Mouse (Mus musculus): ENCODE results near the gene Gm853.
"Not testable (repeated sequence)": the region's sequence is repeated elsewhere in the genome, so short reads cannot be mapped to it uniquely, and the experiment has no call there.

Gene Gm853

DNA sequence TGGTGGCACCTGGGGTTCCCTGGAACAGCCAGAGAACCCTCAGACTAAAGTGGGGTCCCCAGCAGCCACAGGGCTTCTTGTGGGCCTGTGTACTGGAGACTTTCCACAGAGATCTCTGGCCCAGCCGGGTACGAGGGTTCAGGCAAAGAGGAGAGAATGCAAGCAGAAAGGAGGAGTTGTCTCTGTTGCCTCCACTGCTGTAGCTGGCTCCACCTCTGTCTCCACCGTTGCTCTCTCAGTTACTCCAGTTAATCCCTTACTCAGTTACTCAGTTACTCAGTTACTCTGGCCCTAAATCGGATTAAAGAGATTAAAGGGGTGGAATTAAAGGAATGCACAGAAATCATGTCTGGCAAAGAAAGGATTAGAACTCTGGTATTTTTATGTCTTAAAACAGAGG lies at the start of gene Gm853:
Gm853 (minus strand) TSS at position 223 of the 400 bp plus-strand sequence.
- no peak for DNase-seq (ENCODE audit: low spot score in 2 of 2)

DNA sequence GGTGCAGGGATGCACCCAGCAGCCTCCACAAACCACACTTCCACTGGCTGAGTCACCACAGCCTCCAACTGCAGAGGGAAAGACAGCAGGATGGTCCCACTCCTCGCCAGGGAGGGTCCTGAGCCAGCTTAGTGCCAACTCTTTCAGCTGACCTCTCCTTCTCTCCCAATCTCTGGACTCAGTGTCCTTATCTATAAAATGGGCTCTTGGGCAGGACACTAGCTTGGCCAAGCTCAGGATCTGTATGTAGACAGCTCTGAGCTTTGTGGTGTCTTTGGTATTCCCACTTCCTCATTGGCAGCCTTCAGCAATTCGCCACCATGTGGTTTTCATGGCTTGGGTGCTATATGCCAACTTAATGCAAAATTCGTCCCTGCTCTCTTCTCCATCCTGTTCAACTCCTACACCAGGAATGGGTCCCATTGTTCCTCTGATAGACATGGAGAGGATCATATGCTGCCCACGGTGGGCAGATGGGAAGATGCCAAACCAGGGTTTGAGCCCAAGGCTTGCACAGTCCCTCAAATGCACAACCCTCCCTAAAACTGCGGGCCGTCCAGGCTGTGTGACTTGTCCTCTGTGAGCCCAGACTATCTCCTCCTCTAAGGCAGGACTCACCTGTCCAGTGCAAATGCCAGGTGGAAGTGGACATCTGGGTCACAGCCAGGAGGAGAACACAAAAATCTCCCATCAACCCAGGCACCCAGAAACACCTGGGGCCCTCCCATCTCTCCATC lies 48.6 kb upstream of the Gm853 start:
- no peak for DNase-seq (ENCODE audit: low spot score in 2 of 2)

DNA sequence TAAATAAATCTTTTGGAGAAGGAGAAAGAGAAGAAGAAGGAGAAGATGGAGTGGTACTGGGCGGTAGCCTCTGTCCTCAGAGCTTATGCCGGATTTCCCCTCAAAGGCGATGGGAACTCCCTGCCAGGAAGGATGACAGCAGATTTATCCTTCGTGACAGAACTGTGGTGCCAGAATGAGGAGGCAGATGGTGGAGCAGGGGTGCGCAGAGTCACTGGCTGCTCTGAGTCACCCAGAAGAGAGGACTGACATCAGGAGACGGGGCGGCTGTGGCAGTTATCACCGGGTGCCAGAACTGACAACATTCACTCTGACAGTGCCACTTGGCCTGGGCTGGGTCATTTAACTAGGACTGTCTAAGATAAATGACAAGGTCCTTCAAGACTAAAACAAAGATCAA lies 47.9 kb upstream of the Gm853 start:
- peak; percentile 64 to 79 for DNase-seq (ENCODE audit: low spot score in 2 of 2)

DNA sequence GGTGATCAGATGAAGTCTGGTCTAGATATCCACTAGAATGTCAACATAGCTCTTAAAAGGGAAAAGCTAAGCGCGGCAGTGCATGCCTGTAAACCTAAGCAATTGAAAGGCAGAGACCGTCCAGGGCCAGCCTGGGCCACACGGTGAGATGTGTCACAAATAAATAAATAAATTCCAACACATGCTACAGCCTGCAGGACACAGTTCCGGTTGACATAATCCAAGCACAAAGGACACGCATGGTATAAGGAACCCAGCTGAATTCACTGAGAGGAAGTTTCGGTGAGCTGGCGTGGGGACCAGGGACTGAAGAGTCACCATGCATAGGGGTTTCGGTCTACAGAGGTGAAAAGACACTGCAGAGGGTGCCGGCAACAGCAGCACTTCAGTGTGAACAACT lies 46.5 kb upstream of the Gm853 start:
- DNase-seq (ENCODE audit: low spot score in 2 of 2) = no peak

DNA sequence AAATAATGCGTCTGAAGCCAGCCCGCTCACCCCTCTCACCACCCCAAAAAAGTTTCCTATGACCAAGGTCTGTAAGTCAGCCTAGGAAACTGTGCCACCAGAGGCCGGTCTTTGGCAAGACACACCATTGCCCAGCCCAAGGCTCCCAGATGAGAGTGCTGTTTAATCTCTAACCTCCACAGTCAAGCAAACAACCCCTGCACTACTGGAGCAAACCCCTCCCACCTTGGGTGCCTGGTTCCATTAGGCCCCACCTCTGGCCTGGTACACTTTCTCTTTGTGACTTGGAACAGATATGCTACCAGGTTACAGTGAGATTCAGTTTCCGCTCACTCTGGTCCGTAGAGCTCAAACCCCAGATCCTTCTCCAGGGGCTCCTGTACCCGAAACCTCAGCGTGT lies 44.9 kb upstream of the Gm853 start:
- DNase-seq (ENCODE audit: low spot score in 2 of 2) = no peak

DNA sequence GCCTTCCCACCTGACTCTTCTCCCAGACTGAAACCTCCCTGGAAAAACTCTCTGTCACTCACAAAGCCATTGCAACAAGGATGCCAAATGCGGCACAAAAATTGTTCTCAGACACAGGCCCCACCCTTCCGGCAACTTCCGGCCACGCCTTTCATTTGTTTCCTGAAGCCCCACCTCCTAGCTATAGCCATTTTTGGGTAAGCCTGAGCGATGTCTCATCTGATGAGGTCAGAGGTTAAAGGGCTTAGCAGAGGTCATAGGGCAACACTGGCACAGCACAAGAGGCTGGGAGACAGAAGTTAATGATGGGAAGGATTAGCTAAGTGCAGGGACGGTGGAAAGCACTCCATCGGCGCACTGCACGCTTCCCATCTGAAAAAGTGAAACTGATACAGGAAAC lies 44.4 kb upstream of the Gm853 start:
- DNase-seq (ENCODE audit: low spot score in 2 of 2) = no peak

DNA sequence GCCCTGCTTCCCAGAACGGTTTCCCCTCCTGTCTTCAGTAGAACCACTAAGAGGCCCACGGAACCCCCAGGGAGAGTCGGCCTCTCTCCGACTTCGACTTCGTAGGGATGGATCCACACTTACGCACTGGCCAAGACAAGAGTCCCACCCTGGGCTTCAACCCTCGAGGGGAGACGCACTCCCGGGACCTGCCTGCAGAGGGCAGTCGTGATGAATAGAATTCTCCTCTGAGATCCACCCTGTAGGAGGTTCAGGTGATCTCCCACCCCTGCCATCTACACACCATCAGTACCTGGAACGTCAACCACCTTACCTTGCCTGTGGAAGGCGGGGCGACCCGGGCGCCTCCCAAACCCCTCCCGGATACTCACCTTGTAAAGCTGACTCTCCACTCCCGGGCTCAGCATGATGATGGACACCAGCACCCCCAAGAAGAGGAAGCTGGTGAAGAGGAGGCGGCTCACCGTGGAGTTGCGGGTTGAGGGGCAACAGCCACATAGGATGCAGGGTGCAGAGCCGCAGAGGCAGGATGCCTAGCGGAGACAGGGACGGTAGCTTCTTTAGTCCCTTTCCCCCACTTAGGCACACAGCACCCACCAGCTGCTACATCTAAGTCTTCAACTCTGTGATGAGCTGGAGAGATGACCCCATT lies 42.6 kb upstream of the Gm853 start:
- DNase-seq (ENCODE audit: low spot score in 2 of 2) = peak; percentile 48 to 62

DNA sequence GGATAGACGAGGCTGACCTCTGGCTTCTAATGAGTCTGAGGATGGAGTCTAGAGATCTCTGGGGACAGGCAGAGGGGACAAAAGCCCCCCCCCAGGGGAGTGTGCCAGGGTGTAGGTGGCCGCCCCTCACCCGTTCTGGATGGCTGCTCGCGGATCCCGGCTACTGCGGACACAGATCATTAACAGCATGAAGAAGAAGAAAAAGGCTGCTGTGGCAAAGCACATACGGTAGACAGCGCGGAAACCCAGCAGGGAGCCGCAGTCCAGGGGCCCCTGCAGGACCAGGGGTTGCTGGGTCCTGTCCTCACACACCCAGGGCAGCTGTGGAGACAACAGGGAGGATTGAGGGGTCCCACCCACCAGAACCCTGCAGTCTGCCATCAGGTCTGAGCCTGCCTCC lies 41.9 kb upstream of the Gm853 start:
- DNase-seq (ENCODE audit: low spot score in 2 of 2) = no peak

DNA sequence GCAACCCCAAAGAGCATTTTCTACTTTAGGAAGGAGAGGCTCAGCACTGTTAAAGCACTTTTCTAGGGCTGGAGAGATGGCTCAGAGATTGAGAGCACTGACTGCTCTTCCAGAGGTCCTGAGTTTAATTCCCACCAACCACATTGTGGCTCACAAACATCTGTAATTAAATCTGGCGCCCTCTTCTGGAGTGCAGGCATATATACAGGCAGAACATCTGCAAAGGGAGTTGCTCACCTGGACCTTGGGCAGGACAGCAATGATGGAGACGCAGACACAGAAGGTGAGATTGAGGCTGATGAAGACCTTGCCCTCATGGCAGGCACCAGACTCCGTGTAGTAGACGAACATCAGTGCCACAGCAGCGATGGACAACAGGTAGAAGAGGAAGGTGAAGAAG lies 38.2 kb upstream of the Gm853 start:
- no peak for DNase-seq (ENCODE audit: low spot score in 2 of 2)

DNA sequence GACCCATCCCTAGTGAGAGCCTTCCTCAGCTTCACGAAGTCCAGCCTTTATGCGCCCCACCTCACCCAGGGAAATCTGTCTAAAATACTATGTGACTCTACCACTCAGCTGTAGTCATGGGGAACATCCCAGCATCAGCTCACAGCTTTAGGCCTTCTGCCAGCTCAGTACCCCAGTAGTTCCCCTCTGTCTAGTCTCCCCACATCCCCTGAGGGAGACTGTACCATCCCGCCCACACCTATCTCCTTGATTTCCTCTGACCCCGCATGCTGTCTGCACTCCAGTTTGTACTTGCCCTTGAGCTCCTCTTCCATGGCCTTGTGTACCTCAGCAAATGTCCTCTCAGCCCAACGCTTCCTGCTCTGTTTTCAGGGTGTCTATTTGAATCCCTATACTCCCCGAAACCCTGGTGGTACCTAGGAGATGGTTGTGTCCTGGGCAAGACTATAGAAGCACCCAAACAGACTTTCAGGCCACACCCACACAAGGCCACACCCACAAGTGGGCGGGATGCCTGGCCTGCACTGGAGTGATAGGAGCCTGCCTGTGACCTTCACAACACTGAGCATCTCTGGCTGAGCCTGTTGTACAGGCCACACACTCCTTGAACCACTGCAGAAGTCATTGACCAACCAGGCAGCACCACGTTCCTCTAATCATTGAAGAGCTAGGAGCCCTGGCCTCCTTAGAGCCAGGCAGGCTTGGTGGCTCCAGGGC lies 30.4 kb upstream of the Gm853 start:
- DNase-seq (ENCODE audit: low spot score in 2 of 2) = no peak

DNA sequence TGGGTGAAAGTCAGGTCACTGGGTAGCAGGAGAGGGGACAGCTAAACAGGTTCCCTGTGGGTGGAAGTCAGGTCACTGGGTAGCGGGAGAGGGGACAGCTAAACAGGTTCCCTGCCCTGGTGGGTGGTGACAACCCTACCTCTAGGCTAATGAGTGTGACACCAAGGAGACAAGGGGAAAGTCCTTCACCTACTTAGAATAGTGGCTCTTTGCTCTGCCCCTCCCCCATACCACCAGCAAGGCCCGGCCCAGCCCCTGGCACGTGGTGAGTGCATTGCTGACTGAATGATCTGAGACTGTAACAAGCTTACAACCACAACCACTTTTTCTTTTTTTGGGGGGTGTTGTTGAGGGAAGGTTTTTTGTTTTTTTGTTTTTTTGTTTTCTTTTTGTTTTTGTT lies 29.6 kb upstream of the Gm853 start:
- no peak for DNase-seq (ENCODE audit: low spot score in 2 of 2)

DNA sequence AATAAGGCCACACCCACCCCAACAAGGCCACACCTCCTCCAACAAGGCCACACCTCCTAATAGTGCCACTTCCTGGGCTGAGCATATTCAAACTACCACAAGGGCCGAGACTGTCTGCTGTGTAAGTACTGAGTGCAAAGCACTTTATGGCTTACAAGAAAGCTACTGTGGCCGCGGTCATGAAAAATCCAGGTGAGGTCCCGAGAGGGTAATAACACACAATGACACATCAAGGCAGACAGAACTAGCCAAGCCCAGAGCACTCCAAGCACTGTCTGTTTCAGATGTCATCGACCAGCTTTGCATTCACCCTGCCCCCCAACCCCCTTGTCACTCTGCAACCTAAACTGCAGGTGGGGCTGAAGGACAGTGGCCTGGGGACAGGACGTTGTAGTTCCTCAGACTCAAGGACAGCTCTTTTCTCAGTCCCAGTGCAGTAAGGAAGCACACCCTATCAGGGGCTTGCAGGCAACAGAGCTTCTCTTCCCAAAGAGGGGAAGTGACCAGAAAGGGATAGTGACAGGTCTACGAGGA lies 29.0 kb upstream of the Gm853 start:
- DNase-seq (ENCODE audit: low spot score in 2 of 2) = no peak

DNA sequence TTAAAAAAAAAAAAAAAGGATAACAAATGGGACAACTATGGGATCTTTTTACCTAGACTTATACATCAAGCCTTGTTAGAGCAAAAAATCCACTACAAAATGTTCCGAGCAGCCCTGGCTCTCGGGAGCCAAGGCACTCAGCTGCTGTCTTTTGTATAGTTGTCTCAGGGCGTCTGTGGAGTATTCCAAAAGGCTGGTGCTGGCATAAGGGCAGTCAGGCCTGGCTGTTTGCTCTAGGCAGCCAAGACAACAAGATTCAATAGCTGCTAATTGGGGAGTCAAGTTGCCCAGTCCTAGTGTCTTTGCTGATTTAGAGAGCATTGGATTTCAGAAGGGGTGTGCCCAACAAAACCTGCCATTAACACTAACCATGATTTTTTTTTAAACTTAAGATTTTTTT lies 26.4 kb upstream of the Gm853 start:
- peak in 1 of 2 experiments; percentile 51 for DNase-seq (ENCODE audit: low spot score in 2 of 2)

DNA sequence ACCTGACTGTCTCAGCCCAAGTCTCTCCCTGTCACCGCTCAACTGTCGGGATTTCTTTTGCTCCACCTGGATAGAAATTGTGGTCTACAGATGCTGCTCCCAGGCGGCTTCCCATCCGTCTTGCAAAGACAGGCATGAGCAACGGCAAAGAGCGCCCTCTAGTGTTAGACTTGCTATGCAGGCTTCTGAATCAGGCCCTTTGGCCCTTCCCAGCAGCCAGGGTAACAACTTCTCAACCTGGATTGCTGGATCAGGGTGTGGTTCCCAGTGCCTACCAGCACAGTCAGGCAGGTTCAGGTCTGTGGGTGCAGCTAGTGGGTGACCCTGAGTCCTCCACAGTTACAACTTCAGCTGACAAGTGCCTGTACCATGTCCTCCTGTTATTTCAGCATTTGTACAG lies 23.9 kb upstream of the Gm853 start:
- peak; percentile 60 to 78 for DNase-seq (ENCODE audit: low spot score in 2 of 2)

DNA sequence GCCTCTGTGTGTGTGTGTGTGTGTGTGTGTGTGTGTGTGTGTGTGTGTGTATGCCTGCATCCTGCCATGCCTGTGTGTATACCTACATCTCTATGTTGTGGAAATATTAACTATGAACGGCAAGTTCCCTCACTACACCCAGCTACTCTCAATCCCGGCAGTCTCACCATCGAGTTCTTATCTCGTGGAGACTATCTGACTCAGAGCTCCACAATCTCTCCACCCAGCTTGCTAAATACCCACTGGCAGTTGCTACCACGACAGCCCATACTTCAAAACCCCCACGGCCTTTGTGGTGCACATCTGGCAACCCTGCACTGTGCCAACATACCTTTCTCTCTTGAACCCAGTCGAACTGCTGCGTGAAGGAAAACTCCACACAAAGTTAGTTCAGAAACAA lies 22.5 kb upstream of the Gm853 start:
- DNase-seq (ENCODE audit: low spot score in 2 of 2) = no peak

DNA sequence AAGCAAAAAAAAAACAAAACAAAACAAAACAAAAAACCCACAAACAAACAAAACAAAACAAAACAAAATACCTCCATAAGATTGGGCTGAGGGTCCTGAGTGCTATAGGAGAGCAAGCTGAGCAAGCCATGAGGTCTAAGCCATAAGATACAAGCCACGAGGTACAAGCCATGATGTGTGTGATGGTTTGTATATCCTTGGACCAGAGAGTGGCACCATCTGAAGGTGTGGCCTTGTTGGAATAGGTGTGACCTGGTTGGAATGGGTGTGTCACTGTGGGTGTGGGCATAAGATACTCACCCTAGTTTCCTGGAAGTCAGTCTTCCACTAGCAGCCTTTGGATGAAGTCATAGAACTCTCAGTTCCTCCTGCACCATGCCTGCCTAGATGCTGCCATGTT lies 21.4 kb upstream of the Gm853 start:
- DNase-seq (ENCODE audit: low spot score in 2 of 2) = not testable (repeated sequence)

DNA sequence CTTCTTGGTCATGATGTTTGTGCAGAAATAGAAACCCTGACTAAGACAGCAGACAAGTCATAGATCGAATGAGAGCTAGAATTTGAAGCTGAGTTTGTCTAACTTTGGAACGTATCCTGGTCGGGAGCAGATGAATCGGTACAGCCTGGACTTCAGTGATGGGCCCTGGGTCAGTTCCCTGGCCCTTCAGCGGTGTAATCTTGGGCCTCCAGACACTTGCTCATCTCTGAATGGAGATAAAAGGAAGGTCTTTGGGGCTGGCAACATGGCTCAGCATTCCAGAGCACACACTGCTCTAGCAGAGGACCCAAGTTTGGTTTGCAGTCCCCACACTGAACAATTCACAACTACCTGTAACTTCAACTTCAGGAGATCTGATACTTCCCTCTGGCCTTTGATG lies 20.8 kb upstream of the Gm853 start:
- no peak for DNase-seq (ENCODE audit: low spot score in 2 of 2)

DNA sequence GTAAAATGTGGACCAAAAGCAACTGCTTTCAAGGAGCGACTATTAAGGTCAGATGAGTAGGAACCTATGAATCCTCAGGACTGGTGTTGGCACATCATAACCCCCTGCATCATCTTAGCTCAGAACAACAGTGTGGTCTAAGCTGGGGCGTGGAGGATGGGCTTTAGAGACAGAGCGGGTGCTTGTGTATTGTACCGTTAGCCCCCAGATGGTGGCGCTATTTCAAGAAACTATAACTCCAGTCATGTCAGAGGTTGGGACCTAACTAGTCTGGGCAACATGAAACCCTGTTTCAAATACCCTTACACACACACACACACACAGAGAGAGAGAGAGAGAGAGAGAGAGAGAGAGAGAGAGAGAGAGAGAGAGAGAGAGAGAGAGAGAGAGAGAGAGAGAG lies 18.5 kb upstream of the Gm853 start:
- DNase-seq (ENCODE audit: low spot score in 2 of 2) = no peak

DNA sequence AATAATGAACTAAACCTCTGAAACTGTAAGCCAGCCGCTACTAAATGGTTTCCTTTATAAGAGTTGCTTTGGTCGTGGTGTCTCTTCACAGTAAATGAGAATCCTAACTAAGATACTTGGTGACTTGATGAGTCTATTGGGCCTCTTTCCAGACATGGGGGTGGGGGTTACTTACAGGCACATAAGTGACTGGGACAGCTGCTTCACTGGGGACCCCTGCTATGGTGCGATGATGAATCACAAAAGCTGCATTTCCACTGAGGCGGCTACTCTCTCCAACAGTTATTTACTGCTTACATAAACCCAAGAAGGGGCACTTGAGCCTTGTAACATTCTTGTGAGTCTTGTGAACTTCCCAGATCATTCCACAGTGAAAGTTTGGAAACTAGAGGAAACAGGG lies 15.4 kb upstream of the Gm853 start:
- DNase-seq (ENCODE audit: low spot score in 2 of 2) = no peak

DNA sequence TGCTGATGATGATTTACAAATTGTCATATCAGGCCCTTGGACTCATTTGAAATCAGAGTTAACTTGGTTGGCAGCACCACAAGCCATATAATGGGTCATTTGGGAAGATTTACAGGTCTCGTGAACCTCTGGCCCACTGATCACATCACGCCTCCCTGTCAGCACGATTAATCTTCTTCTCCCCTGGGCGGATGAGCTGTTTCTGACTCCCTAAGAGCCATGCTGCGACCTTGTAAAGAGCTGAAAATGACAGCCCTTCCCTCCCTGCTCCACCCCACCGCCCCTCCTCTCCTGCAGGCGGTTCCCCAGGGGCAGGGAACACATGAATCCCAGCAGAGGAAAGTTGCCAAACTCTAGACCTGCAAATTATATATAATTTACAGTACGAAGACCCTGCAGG lies 14.2 kb upstream of the Gm853 start:
- DNase-seq (ENCODE audit: low spot score in 2 of 2) = no peak

DNA sequence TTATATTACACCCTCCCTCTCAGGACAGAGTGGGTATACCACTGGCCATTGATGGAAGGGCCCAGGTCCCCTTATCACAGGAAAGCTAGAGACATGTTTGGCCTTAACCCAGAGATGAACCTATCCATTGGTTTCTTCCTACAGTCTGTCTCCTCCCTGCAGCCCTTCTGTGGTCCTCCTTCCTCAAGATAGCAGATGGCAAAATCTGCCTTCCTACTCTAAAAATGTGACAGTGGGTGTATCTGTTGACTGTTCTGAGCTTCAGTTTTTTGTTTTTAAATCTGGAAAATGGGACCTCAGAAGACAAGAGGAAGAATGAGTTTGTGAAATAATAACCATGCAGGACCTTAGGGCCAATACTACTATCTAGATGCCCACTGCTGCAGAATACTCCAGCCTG lies 1.9 kb upstream of the Gm853 start:
- DNase-seq (ENCODE audit: low spot score in 2 of 2) = no peak

DNA sequence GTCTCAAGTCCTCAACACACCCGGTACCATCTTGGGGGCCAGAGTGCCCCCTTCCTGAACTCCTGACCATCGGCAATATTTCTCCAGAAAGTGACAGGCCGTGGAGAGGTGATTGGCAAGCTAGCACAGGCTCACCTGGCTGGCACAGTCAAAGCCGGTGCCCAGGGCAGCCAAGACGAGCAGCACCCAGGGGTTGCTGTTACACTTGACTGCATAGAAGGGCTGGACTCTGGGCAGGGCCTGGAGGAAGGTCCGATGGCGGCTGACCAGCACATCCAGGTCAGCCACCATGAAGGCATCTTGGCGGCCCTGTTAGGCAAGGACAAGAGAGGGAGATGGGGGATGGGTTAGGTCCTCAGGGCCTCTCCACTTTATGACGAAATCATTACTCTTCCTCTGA lies 2.0 kb downstream of the Gm853 start:
- no peak for DNase-seq (ENCODE audit: low spot score in 2 of 2)

DNA sequence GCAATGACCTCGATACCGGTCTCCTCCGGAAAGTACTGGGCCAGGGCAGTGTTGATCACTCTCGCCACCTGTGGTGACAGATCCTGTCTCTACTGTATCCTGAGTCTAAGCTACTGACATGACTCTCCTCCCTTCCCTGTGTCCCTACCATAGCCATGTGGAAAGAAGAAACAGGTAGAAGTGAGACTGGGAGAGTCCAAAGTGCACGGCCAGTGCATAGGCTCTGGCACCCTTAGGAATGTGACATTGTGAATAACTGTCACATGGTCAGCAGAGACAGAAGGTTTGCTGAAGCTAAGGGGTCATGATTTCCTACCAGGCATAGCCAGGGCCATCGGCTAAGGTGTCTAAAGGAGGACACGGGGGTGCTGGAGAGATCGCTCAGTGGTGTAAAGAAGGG lies 6.8 kb downstream of the Gm853 start:
- no peak for DNase-seq (ENCODE audit: low spot score in 2 of 2)

All from right cerebral cortex, postnatal 10 days (tissue).